Mouse (Mus musculus): Measurements from ENCODE around the gene Brdt.

Brdt gene

DNA sequence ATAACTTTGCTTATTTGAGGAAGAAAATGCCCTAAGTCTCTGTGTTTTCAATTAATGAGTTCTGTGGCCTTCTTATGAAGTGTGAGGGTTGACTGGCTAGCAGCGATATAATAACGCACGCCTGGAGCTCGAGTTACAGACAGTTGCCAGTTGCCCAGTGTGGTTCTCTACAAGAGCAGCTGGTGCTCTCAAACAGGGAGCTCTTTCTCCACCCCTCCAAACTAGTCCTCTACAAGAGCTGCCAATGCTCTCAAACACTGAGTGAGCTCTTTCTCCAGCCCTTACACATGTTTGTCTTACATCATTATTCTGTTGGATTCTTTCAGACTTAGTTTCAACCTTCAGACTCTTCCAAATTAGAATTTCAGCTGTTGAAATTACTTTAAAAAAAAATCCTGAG, 80.4 kb downstream of the Brdt start:
- DNase-seq (ENCODE audit: extremely low read depth, low read depth) = no peak

DNA sequence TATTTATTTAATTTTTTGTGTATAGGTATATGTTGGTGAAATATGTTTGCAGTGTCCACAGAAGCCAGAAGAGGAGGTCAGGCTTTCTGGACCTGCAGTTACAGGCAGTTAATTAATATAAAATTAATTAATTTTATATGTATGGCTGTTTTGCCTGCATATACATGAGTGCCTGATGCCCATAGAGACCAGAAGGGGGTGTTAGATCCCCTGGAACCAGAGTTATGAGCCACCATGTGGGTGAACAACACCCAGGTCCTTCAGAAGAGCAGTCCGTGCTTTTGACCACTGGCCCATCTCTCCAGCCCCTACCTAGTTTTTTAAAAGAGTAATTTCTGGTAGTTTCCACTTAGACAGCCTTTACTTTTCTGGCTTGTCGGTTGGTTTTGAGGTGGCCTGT, 81.3 kb downstream of the Brdt start:
- DNase-seq (ENCODE audit: extremely low read depth, low read depth) = no peak

DNA sequence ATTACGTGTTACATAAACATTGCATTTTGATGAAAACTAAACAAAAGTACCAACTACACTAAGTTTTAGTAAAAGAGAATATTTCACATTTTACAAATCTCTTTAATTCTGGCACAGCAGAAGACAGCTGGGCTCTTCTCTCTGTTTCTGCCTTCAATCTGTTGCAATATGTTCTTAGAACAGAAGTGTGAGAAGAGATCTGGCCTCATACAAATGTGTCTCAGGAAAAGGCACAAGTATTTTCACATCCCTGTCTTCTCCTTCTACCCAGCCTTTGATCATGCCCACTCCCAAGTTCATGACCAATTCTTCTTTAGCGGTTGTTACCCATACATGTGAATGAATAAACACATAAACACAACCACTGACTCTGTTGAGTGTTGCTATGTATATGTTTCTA, 84.1 kb downstream of the Brdt start:
- DNase-seq (ENCODE audit: extremely low read depth, low read depth) = no peak

GRCm38 (mm10) chr5:107421676-107422075, 90.7 kb downstream of the Brdt start:
- no peak for DNase-seq (ENCODE audit: extremely low read depth, low read depth)

DNA sequence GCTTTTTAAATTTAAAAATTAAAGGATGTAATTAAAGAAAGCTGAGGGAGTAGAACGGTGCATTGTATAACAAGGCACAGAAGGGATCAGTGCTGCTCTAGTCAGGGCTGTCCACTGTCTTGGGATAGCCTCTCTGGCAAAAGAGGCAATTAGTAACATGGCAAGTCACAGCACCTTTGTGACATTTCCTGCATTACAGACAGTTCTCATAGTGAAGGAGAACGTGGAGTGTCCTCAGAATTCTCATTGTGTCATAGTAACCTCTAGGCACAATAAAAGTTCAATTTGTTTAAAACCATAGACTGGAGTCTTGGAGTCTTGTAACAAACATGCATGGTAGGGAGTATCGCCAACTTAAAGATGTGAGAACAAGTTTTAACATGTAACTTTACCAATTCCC, 100.3 kb downstream of the Brdt start, which contains the start of gene Lpcat2b:
Gene Lpcat2b (plus strand): TSS at position 301 of the 400 bp plus-strand sequence.
- DNase-seq (ENCODE audit: extremely low read depth, low read depth) = no peak

DNA sequence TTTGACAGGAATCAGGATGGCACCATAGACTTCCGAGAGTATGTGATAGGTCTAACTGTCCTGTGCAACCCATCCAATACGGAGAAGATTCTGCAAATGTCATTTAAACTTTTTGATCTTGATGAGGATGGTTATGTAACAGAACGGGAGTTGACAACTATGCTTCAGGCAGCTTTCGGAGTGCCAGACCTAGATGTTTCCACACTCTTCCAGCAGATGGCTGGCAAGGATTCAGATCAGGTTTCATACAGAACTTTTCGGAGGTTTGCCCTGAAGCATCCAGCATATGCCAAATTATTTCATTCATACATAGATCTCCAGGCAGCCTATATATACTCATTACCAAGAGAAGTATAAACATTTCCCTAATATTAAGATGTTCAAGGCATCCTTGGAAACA, 103.0 kb downstream of the Brdt start:
- DNase-seq (ENCODE audit: extremely low read depth, low read depth) = no peak

DNA sequence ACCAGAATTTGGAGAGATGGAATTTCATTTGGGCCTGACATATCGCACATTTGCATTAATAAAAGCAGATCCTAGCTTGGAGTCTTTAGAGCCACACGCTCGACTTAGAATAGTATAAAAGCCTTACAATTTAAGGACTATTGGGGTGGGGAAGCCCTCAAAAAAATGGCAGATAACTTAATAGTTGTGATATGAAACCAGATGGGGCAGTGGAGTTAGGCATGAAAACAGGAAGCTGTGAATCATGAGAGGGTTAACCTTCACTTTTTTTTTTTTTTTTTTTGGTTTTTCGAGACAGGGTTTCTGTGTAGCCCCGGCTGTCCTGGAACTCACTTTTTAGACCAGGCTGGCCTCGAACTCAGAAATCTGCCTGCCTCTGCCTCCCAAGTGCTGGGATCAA, 105.2 kb downstream of the Brdt start:
- peak; percentile 44 for DNase-seq (ENCODE audit: extremely low read depth, low read depth)
